Mouse (Mus musculus): ENCODE measurements around the gene Fam78b.

GRCm38 (mm10) chr1:167002486-167002850 lies 1.3 kb downstream of the Fam78b start:
- no peak for TF ChIP-seq GATA1 (IDR thresholded peaks at IDR 0.05; ENCODE audit: low read length)
- no peak for TF ChIP-seq TAL1 (IDR thresholded peaks at IDR 0.05; ENCODE audit: low read length)

All from erythroblast, embryonic 14.5 days (primary cell).